Comparison of ENCODE assay signal across 25 mouse cellular contexts in the genomic region with DNA sequence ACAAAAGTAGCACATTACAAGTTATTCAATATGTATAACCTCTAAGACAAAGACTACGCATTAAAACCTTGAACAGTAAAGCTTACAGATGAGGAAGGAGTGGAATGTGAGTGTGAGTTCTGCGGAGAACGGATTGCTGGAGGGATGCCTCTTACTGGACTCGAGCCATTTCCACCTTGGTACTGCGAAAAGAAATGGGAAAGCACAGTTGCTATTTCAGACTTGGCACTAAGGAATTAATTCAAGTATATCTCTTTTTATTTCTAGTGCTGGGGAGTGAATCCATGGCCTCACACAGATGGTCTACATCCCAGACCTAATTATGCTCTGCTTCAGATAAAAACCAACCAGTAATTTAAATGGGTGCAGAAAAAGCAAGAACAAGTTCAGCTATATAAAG.
A peak's percentile ranks its signal among the peaks of the same experiment; 100 is the strongest.
DNase-seq lines count a peak whose midpoint lies in the region; ATAC-seq and TF ChIP-seq lines count a peak whose summit lies in the region.
"Had no signal": no experiment of that assay in that cellular context is flagged by ENCODE, and none has a peak within 500 bp of the region (broad histone marks: within the 10 kb centered on the region; RNA-seq: fewer than 3 reads in every experiment).

No protein-coding gene starts in this region.

- H3K27ac ChIP-seq in cerebellum, adult 2 months (ENCODE audit: insufficient read depth, low read length) = no peak overlapping the region
- H3K27ac ChIP-seq: forebrain, embryonic 15.5 days; hindbrain, embryonic 10.5 days; hindbrain, embryonic 15.5 days; kidney, embryonic 15.5 days; layer of hippocampus, adult 2 months; liver, embryonic 14.5 days; stomach, embryonic 15.5 days had no signal

- TF ChIP-seq CTCF in cerebellum, adult 2 months (IDR thresholded peaks at IDR 0.05; ENCODE audit: borderline replicate concordance, insufficient read depth, low read depth, low read length) = no peak

- H3K4me3 ChIP-seq in cerebellum, adult 2 months (replicated peaks; ENCODE audit: insufficient read depth, low read depth, low read length) = no peak overlapping the region
- H3K4me3 ChIP-seq: forebrain, embryonic 15.5 days; hindbrain, embryonic 10.5 days; hindbrain, embryonic 15.5 days; kidney, embryonic 15.5 days; layer of hippocampus, adult 2 months; stomach, embryonic 15.5 days had no signal

- TF ChIP-seq POLR2A in cerebellum, adult 2 months (IDR thresholded peaks at IDR 0.05; ENCODE audit: borderline replicate concordance, insufficient read depth, low read length) = no peak

- 32% methylated on average over 5 of the region's 5 CpGs for WGBS in cerebellum, adult 2 months

- ATAC-seq in frontal cortex, adult (ENCODE audit: low TSS enrichment) = peak; percentile 62
- ATAC-seq: forebrain, embryonic 15.5 days had no signal

- H3K4me1 ChIP-seq in cerebellum, adult 2 months (ENCODE audit: control insufficient read depth, insufficient read depth, low read length) = no peaks in the 10 kb centered on the region
- H3K4me1 ChIP-seq: forebrain, embryonic 15.5 days; hindbrain, embryonic 10.5 days; hindbrain, embryonic 15.5 days; kidney, embryonic 15.5 days; stomach, embryonic 15.5 days had no signal

- peak; percentile 17 to 27 for DNase-seq in cerebellum, adult 2 months
- DNase-seq in cerebellum, adult 11 months = no peak
- DNase-seq in frontal cortex, postnatal 25 days (ENCODE audit: low spot score in 2 of 2) = no peak
- DNase-seq in right cerebral cortex, adult 2 months (ENCODE audit: low spot score in 2 of 2) = peak; percentile 31 to 38
- no peak for DNase-seq in right cerebral cortex, postnatal 4 days
- DNase-seq in urinary bladder, postnatal 14 days (ENCODE audit: low spot score) = no peak
- DNase-seq: adrenal gland, adult 8-10 months; gastrocnemius, postnatal 14 days; heart, postnatal 14 days; kidney, adult 18-20 months; kidney, postnatal 36 days; liver; lung, adult 2 months; lung, postnatal 14 days; midbrain, embryonic 14.5 days; retina, postnatal 1 day; thymus, postnatal 14 days had no signal

- H3K27me3 ChIP-seq in cerebellum, adult 2 months (ENCODE audit: control insufficient read depth, insufficient read depth, low read length) = no peaks in the 10 kb centered on the region
- H3K27me3 ChIP-seq: forebrain, embryonic 15.5 days; hindbrain, embryonic 15.5 days; kidney, embryonic 15.5 days; stomach, embryonic 15.5 days had no signal

Comparison
In these comparisons a context has a peak if more than half of its experiments do, and no peak if none do; other contexts are left out.
1. DNase-seq: peak in cerebellum, adult 2 months (2 of 2) and right cerebral cortex, adult 2 months (2 of 2); none in cerebellum, adult 11 months (single experiment), frontal cortex, postnatal 25 days (0 of 2), right cerebral cortex, postnatal 4 days (single experiment) and urinary bladder, postnatal 14 days (single experiment).